Mouse (Mus musculus) cortical plate, adult 2 months (tissue): ENCODE data around the gene Nprl3.
A peak's percentile ranks its signal among the peaks of the same experiment; 100 is the strongest.

ENCODE experiments used
- CTCF ChIP-seq: fragments of 200-500 bp; IDR thresholded peaks from 2 replicates; pipeline ENCODE4 v1.5.1; 2011; ENCODE audit warnings: mild to moderate bottlenecking, control low read depth, low read length; ENCODE audit not compliant: insufficient read depth; ENCODE audit errors: extremely low read depth
- POLR2A ChIP-seq: fragments of 200-500 bp; IDR thresholded peaks from 2 replicates; pipeline ENCODE4 v1.6.1; 2011; ENCODE audit warnings: mild to moderate bottlenecking, low read length, control low read depth; ENCODE audit not compliant: insufficient read depth; ENCODE audit errors: extremely low read depth

DNA sequence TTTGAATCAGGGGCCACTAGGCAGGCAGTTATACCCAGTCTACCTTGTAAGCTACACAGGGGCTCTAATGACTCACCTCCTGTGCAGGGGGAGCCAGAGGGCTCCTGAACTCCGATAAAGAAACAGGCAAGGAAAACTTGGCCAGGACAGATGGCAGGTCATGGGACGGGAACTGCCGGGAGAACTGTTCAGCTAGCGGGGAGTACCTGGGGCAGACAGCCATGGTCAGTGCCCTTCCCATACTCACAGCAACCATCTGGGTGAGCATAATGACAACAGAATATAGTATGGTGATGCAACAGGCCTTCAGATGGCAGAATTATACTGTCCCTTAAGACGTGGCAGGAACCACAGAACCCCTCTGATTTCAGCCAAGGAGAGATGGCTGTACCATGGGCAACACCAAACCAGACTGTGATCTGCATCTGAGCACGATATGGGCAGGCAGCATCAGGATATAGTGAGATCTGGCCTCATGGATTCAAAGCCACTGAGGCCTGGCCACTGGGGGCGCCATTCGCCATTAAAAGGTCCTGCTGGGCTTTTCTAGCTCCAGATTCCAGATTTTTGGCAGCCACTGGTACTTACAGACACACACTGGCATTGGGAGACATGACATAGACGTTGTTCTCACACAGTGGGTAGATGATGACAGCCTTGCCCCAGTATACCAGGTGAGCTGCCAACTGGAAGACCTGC lies 30.6 kb downstream of the Nprl3 start:
- TF ChIP-seq CTCF, result peak; percentile 49
- no peak for TF ChIP-seq POLR2A
